Mouse (Mus musculus) left cerebral cortex, postnatal 25 days (tissue): Measurements from ENCODE around the gene Dhcr7. TPM values are rescaled to one million over a fixed set of nuclear protein-coding genes. Genes with fewer than 3 reads are reported as not detected.

Experiments used
- DNase-seq, 2 experiments: peaks; one replicate each; pipeline ENCODE4 v3.0.0; 2022; ENCODE audit warnings: low spot score in 2 of 2, mixed read lengths in 1 of 2
- intact Hi-C: fragments of 180-260 bp; cut with DNase I; formaldehyde crosslinking; loops from one replicate; pipeline ENCODE4 v1.15.1; 2025
- microRNA-seq, 2 experiments: library from miRNA; unstranded; fragments of <30 nt; microRNA quantifications; one replicate each; pipeline ENCODE4 v1.2.0; 2022
- total RNA-seq, 2 experiments: library from RNA; stranded (reverse); gene quantifications; 2 replicates each; pipeline ENCODE4 v1.2.3; 2021

Dhcr7 gene
- total RNA-seq, 2 experiments from 2014 or later = 44.1 to 45.9 TPM

- DNase-seq = no peak
- intact Hi-C loops = no loop called here
Measured at GRCm38 (mm10) chr7:143832196-143832595, 9.3 kb downstream of the Dhcr7 start.

GRCm38 (mm10) chr7:143832611-143833010 lies 9.7 kb downstream of the Dhcr7 start:
- no peak for DNase-seq
- intact Hi-C loops = no loop called here

DNA sequence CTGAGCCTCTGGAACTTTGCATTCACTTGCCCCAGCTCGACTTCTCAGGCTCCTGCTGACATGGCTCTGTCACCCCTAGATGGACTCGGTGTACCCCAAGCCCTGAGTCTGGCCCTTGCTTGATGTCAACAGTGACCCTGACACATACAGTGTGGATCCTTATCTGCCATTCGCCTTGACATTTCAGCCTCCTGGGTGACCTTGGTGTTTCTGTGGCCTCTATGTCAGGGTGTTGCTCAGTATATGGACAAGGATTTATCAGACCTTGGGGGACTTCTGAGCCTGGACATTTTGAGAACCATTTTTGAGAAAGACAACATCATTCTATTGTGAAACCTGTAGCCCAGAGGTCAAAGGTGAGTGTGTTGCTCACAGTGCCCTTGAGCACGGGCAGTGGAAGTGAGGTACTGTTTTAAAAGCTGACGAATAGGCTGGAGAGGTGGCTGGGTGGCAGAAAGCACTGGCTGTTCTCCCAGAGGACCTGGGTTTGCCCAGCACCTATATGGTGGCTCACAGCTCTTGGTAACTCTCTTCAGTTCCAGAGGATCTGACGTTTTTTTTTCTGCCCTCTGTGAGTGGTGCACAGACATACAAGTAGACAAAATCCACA lies 10.7 kb downstream of the Dhcr7 start:
- intact Hi-C loops = no loop called here
- DNase-seq = no peak

DNA sequence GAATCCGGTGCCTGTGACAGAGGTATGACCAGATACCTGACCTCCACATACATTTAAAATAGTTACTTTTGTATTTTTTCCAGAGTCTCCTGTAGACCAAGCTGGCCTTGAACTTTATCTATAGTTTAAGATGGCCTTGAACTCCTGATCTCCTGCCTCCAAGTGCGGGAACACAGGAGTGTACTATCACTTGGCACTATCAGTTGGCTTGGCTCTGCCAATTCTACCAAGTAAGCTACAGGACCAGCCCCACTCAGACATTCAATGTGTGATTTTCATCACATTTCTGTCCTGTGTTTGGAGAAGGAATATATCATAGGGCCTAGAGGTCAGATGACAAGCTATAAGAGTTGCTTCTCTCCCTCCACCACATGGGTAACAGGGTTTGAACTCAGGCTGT lies 11.4 kb downstream of the Dhcr7 start:
- intact Hi-C loops = no loop called here
- DNase-seq = no peak

- DNase-seq = no peak
- intact Hi-C loops = no loop called here
Measured at GRCm38 (mm10) chr7:143834972-143835371, 12.0 kb downstream of the Dhcr7 start.

DNA sequence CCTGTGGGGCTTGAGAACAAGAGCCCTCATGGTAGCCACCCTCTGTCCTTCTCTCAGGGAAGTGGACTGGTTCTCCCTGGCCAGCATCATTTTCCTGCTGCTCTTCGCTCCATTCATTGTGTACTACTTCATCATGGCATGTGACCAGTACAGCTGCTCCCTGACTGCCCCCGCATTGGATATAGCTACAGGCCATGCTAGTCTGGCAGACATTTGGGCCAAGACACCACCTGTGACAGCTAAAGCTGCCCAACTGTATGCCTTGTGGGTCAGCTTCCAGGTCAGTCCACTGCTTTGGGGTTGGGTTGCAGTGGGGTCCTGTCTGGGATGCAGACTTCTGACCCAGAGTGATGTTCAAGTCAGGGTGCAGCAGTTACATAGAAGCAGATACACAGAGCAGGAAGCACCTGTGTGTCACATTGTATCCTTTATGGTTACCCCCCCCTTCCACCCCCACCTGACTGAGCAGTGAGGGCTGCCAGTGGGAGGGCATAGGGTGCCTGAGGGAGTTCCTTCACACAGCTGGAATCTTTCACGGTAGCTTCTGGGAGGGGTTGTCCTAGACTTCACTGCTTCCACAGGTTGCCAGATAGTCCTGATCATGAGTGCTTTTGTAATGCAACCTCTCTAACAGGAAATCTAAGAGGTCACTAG lies 14.9 kb downstream of the Dhcr7 start:
- intact Hi-C loops = no loop called here
- DNase-seq = no peak

- intact Hi-C loops = no loop called here
- DNase-seq = no peak
Measured at GRCm38 (mm10) chr7:143840121-143840520, 17.2 kb downstream of the Dhcr7 start.

DNA sequence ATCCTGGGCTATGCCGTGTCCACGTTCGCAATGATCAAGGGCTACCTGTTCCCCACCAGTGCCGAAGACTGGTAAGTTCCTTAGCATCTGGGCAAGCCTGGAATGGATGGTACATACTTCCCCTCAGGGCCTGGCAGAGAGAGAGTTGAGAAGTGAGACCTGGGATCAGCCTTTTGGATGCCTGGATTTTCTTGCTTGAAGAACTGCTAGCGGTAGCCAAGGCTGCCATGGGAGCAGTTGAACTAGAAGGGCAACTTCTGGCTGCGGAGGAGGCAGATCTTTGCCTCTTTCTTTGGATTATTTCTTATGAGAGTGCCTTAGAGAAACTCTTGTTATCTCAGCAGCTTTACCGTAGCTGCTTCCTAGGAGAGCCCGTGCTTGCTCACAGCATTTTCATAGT lies 18.4 kb downstream of the Dhcr7 start:
- intact Hi-C loops = no loop called here

DNA sequence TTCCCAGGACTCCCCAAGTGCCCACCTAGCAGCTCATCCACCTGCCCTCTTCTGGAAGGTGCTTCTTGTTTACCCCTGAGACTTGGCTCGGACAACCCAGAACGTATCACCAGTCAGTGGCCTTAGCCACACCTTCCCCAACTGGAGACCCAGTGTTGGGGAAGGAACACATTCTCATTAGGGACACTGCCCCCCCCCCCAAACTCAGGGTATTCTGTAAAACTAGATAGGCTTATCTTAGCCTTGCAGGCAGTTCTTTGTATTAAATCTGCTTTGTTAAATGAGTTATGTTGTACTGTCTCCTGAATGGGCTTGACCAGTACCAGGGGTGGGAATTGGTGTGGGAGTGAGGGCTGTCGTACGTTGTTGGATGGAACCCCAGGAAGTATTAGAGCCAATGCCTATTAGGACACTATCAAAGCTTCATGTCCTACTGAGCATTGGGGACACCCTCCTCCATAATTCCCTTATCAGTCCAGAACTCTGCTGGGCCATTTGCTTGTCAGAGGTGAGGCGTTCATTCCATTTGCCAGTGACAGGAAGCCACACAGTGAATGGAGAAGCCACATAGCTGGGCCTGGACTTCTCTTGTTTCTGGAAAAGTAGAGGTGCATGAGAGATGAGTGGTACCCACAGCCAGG lies 25.3 kb downstream of the Dhcr7 start:
- DNase-seq = no peak
- intact Hi-C loops = no loop called here

More for the DNA sequence above, 18.4 kb downstream of the Dhcr7 start:
- no peak for DNase-seq

DNA sequence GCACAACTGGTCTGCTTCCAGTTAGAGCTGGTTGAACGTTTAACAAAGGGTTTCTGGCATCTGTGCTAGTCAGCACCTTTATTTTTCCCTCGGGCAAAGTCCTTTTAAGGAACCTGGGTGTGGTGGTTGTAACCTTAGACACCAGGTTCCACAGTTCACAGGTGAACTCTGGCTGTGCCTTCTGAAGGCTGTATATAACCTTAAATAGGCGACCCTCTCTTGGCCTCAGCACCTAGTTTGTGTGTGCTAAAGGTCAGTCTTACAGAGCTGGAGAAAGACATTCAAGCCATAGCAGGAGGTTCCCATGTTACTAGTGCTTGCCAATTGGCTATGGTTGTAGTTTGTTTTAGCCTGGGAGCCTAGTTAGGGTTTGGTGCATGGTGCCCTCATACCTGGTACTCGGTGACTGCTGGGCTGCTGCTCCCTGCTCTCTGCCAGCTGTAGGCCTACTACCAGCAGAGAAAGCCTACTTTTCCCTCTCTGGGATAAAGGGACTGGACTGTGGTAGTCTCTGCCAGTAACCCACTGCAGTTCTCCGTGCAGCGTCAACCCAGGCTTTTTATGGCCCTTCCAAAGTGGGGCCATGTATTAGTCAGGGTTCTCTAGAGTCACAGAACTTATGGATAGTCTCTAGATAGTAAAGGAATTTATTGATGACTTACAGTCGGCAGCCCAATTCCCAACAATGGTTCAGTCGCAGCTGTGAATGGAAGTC lies 26.0 kb downstream of the Dhcr7 start:
- no peak for DNase-seq
- intact Hi-C loops = no loop called here

DNA sequence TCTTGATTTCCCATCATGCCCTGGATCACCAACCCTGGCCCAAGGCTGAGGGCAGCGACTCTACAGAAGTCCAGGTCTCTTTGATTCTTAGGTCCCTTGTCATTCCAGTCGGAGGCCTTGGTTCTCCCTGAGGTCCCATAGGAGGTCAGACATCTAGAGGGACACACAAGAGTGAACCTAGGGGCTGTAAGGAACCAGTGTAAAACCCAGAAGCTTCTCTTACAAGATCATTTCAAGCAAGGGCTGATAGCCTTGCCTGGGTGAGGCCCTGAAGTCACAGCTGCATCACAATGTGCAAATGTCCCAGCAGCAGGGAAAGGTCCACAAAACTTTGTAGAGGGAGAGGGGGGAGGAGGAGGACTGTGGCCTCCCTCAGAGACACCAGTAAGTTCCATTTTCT lies 43.6 kb downstream of the Dhcr7 start, which contains the start of gene Gm498:
TSS of gene Gm498 (plus strand) at position 301 of the 400 bp plus-strand sequence.
- no peak for DNase-seq
- intact Hi-C loops = no loop called here

DNA sequence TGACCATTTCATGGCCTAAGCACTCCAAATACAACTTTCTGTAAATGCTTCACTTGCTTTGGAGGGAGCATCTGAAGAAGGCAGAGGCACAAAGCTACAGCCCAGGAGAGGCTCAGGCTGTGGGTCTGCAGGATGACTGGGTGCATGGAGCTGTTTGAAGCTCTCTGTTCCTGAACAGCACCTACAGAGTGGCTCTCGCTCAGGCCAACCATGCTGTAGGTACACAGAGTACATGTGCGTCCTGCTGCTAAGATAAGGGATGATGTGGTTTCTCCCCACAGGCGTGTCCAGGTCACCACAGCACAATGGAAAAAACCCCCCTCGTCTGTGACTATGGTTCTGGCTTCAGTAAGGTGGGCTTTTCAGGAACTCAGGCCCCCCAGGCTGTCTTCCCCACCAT lies 45.9 kb downstream of the Dhcr7 start:
- DNase-seq = no peak
- intact Hi-C loops = no loop called here

- no peak for DNase-seq
- intact Hi-C loops = no loop called here
Measured at GRCm38 (mm10) chr7:143883717-143884116, 60.8 kb downstream of the Dhcr7 start.

GRCm38 (mm10) chr7:143891146-143891545 lies 68.2 kb downstream of the Dhcr7 start:
- DNase-seq = peak in 1 of 2 experiments; percentile 79
- intact Hi-C loops = no loop called here

- intact Hi-C loops = no loop called here
Measured at GRCm38 (mm10) chr7:143892361-143892760, 69.4 kb downstream of the Dhcr7 start.

More at GRCm38 (mm10) chr7:143892361-143892760, 69.4 kb downstream of the Dhcr7 start:
- DNase-seq = no peak

Small RNA genes lying within 50 kb of the gene (microRNA-seq; reads per million reads assigned to microRNA genes)
- gene Gm22064 = 0 reads per million in 2 experiments

Other genes starting within 250 kb of the Dhcr7 start
- gene Cars, start 223.1 kb upstream of the Dhcr7 start, total RNA-seq = 10 to 100 TPM; 52.6 to 53.8 TPM
- gene Tnfrsf26, start 194.4 kb upstream of the Dhcr7 start, total RNA-seq = not detected
- 1 to 10 TPM; 1.0 to 1.4 TPM for gene Tnfrsf22, start 173.5 kb upstream of the Dhcr7 start, total RNA-seq
- gene Tnfrsf23, start 137.3 kb upstream of the Dhcr7 start, total RNA-seq = 1 to 10 TPM; 1.2 to 1.3 TPM
- gene Osbpl5, start 66.2 kb upstream of the Dhcr7 start, total RNA-seq = 10 to 100 TPM; 28.7 to 36.8 TPM
- not detected for gene Mrgprg, start 56.2 kb upstream of the Dhcr7 start, total RNA-seq
- 1 to 10 TPM; 7.1 to 7.6 TPM for gene Mrgpre, start 38.6 kb upstream of the Dhcr7 start, total RNA-seq
- gene Nadsyn1, start 296 bp upstream of the Dhcr7 start, total RNA-seq = 1 to 10 TPM; 4.8 to 6.6 TPM
- gene Gm498, start 43.7 kb downstream of the Dhcr7 start, total RNA-seq = not detected
- gene Shank2, start 178.8 kb downstream of the Dhcr7 start, total RNA-seq = 100 to 1,000 TPM; 148 to 167 TPM